Mouse (Mus musculus): ENCODE results near the gene Fancf.

Fancf gene

DNA sequence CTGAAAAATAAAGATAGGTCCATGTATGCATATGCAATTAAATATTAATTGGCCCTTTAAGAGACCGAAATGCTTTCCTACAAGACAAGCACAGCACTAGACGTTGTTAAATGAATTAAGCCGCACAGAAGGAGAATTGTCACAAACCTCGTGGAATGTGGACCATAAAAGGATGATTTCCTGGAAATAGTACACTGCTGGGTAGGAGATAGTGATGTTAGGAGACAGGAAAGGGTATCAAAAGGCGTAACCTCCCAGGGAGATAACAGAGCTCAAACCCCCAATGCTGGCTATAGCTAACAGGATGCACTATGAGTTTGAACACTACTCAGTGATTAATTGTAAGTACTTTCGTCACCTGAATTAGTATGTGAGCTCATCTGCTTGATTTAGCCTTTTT, 11.2 kb downstream of the Fancf start:
- no peak for DNase-seq (ENCODE audit: extremely low read depth, low read depth, low spot score)

DNA sequence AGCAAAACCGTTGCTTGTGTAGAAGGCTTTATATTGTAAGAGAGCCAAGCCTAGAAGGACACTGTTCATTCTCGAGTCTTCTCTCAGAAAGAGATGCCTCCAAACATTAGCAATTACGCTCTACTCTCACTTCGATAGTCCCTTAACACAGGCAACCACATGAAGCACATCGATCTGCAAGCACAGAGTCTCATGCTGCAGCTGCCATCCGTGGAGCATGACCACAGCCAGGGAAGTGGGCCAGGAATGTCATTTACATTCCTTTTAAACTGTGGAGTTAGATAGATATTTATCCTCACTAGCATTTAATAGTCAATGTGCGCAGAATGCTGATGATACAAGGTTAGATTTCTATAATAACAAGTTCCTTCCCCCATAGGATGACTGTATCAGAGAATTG, 21.6 kb downstream of the Fancf start:
- no peak for DNase-seq (ENCODE audit: extremely low read depth, low read depth, low spot score)

DNA sequence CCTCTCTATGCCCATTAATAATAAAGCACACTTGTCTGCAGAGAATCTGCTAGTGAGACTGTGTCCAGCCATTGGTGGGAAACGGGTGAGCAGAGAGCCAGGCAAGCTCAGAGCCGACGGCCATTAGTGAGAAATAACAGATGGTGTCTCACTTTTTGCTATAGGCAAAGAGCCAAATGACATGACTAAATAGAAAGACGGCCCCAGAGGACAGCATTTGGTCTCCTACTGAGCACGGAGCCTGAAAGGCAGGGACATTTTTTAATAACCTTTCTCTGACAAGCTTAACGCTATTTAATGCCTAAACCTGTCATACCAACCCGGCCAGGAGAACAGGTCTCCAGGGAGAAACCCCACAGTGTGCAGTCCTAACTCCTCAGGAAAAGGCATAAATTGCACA, 30.1 kb downstream of the Fancf start:
- DNase-seq (ENCODE audit: extremely low read depth, low read depth, low spot score) = no peak

DNA sequence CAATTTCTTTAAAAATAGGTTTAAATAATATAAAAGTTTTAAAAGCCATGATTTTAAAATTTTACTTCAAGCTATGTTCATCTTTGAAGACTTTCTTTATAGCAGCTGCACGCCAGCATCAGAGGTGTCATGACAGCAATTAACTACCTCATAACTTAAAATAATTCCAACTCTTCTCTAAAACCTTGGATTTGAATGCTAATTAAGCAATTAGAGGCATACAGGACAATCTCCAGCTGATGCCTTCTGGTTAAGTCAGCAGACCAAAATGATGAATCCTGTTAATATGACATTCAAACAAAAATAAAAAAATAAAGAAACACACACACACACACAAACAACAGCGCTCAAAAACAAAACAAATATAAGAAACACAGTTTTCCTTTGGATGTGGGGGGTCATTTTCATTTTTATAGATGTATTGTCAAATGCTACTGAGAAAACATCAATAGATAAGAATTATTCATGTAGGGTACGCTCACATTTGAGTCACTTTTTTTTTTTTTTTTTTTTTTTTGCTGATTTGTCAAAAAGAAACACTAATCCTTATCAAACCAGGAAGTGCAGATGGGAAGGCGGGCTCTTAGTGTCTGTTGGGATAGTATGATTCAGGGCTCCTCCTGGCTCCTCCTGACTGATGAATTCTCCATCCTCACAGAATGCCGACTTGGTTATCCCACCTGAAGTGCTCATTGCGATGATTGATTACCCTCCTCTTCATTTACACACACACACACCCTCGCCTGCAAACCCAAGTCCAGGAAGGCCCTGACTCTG, 38.3 kb downstream of the Fancf start:
- DNase-seq (ENCODE audit: extremely low read depth, low read depth, low spot score) = no peak

DNA sequence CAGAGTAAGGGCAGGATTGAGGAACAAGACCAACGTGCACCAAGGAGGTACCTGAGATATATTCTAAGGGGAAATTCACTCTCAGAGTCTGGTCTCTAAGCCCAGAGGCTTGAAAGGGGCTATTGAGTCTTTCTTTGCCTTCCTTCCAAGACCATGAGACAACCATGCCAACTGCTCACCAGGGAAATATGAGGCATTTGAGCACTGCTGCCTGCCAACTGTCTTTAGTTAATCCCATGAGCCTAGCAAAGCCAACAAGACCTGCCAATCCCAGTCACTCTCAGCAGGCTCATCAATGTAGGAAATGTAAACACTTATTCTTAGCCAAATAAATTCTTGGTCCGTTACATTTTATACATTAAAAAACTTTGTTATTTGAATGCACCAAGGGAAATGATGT, 40.6 kb downstream of the Fancf start:
- DNase-seq (ENCODE audit: extremely low read depth, low read depth, low spot score) = no peak

DNA sequence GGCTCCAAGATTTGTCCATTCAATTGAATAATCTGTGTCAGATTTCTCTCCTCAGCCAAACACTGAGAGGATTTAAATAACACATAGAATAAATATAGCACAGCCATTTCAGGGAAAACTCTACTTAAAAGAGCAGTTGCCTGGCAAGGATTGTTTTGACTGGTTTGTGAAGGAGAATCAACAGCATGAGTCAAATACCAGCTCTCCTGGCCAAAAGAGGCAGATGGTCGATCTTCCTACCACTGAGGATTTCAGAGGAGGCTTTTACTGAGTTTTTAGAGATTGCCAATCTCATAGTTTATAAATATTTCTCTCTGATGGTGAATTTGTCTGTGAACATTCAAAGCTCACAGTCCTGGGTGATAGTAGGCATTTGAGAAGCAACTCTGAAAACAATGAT, 42.2 kb downstream of the Fancf start:
- DNase-seq (ENCODE audit: extremely low read depth, low read depth, low spot score) = no peak

DNA sequence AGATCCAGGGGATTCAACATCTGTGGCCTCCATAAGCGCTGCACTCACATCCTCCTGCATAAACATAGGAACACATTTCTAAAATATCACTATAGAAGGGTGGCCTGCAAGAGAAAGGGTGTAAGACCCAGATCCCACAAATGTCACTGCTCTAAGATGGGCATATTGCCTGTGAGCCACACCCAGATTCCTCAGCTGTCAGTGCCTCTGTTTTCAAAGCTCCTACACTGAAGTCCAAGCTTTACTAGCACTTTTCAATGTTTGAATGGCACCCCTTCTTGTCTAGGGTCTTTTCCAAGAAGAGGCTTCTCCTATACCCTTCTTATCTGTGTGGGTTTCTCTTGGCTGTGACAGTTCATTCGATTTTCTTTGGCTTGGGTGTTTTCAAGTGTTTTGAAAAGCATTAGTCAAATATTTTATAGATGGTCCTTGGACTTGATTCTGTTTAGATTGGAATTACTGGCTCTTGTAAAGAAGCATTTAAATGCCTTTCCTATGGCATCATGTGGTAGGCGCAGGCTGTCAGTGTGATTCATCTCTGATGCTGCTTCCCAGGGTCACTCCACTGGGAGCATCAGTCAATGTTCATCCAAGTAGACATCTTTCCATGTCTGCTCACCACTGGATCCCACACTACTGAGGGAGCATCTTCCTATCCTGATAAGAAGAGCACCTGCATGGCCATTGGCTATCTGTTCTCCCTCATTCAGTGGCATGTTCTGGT, 43.7 kb downstream of the Fancf start:
- no peak for DNase-seq (ENCODE audit: extremely low read depth, low read depth, low spot score)

DNA sequence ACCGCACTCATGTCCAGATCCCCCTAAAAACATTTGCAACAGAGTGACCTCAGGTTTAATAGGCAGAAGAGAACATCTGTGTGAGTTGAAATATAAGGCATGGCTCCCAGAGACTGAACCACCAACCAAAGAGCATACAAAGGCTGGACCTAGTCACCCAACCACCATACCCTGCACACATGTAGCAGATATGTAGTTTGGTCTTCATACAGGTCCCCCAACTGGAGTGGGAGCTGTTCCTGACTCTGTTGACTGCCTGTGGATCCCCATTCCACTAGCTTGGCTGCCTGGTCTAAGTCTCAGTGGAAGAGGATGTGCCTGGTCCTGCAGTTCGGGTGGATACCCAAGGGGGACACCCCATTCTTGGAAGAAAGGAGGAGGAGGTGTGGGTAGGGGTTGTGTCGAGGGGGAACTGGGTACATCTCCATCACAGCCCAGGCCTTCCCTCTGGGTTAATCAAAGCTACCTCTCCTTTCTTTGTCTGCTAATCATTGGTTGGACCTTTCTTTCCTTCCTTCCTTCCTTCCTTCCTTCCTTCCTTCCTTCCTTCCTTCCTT, 45.7 kb downstream of the Fancf start:
- no peak for DNase-seq (ENCODE audit: extremely low read depth, low read depth, low spot score)

DNA sequence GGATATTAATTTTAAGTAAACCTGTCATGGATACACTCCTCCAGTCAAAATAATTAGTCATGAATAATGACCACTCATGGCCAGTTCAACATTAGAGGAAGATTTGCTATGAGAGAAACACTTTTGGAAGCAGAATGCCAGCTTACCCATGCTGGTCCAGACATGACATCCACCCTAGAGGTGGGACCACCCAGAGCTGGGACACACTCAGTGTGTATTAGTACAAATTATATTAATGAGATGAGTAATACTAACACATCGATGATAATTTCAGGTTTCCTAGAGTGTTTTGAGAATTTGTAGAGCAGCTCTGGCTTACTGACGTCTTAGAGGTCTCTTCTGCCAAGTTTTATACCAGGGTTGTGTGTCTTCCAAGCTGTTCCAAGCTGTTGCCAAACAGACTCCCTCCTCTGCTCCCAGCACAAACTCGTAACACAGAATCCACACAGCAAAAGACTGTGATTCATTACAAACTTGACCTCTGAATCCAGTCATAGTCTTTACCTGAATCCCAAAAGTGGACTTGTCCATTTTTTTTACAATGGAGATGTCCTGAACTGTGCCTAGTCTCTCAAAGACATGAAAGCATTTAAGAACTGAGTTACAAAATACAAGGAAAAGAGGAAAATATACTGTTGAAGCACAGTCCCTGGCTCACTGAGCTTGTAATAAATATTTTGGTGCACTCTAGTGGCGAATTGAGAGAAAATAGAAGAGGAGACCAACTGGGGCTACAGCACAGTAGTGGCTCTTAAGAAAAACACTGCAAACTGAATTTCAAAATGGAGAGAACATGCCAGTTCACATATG, 46.4 kb downstream of the Fancf start:
- DNase-seq (ENCODE audit: extremely low read depth, low read depth, low spot score) = no peak
